Mouse (Mus musculus) midbrain, embryonic 14.5 days (tissue): Measurements from ENCODE around the gene Bahcc1. TPM values are rescaled to one million over a fixed set of nuclear protein-coding genes. Genes with fewer than 3 reads are reported as not detected.

ENCODE experiments used
- ATAC-seq: fragments of 200-750 bp; cut with Nextera tagmentation; 2 replicates; pipeline ENCODE4 v1.8.0; 2017; ENCODE audit warnings: moderate number of reproducible peaks, moderate library complexity; ENCODE audit not compliant: low FRiP score, low TSS enrichment
- DNase-seq: peaks from one replicate; pipeline ENCODE4 v3.0.0-alpha.2; 2015
- H3K27ac ChIP-seq: fragments of 300-500 bp; sonication (generic); replicated peaks from 2 replicates; pipeline ENCODE4 v1.5.1; 2014; ENCODE audit warnings: mild to moderate bottlenecking, low read depth, low read length, moderate library complexity
- H3K27me3 ChIP-seq: fragments of 300-500 bp; sonication (generic); 2 replicates; pipeline ENCODE4 v1.6.1; 2014; ENCODE audit warnings: low read length, control low read depth, mixed read lengths; ENCODE audit not compliant: control insufficient read depth, insufficient read depth
- H3K36me3 ChIP-seq: fragments of 300-500 bp; sonication (generic); 2 replicates; pipeline ENCODE4 v1.6.1; 2014; ENCODE audit warnings: low read length, control low read depth; ENCODE audit not compliant: control insufficient read depth, insufficient read depth
- H3K4me1 ChIP-seq: fragments of 300-500 bp; sonication (generic); 2 replicates; pipeline ENCODE4 v1.6.1; 2014; ENCODE audit warnings: mild to moderate bottlenecking, antibody characterized with exemption, low read length, control low read depth; ENCODE audit not compliant: control insufficient read depth, insufficient read depth
- H3K4me2 ChIP-seq: fragments of 300-500 bp; sonication (generic); 2 replicates; pipeline ENCODE4 v1.6.1; 2014; ENCODE audit warnings: mild to moderate bottlenecking, low read length, moderate library complexity
- H3K4me3 ChIP-seq: fragments of 300-500 bp; sonication (generic); replicated peaks from 2 replicates; pipeline ENCODE4 v1.5.1; 2014; ENCODE audit warnings: low read depth, low read length
- H3K9ac ChIP-seq: fragments of 300-500 bp; sonication (generic); replicated peaks from 2 replicates; pipeline ENCODE4 v1.6.1; 2014; ENCODE audit warnings: mild to moderate bottlenecking, low read length, moderate library complexity
- H3K9me3 ChIP-seq: fragments of 300-500 bp; sonication (generic); 2 replicates; pipeline ENCODE4 v1.6.1; 2016; ENCODE audit warnings: low read length, control low read depth, mixed read lengths; ENCODE audit not compliant: control insufficient read depth
- WGBS: fragments of 180-500 bp; shearing (Covaris S2); extraction: QIAGEN DNeasy Blood & Tissue Kit; methylation state at CpG from one replicate; pipeline ENCODE4 v1.1.7; 2014; 5-methylcytosine and 5-hydroxymethylcytosine counted together
- polyA plus RNA-seq: library from polyadenylated mRNA; unstranded; fragments of >200 nt; fragmentation: Nextera tagmentation; extraction: Ambion mirVana; gene quantifications from 2 replicates; pipeline ENCODE4 v1.2.1, GENCODE M21; 2014

The Bahcc1 gene
- polyA plus RNA-seq, 1 experiment from 2014 or later = 25.9 TPM

GRCm38 (mm10) chr11:120279335-120279734 lies 46.6 kb downstream of the Bahcc1 start:
- H3K4me2 ChIP-seq = no peak overlapping the region
- 86% methylated on average over 11 of the region's 11 CpGs for WGBS
- H3K4me3 ChIP-seq = no peak overlapping the region
- no peaks in the 10 kb centered on the region for H3K27me3 ChIP-seq
- no peak for ATAC-seq
- H3K9me3 ChIP-seq = no peaks in the 10 kb centered on the region
- peaks cover 97% of the 10 kb centered on the region for H3K36me3 ChIP-seq
- H3K27ac ChIP-seq = peak overlapping the region; percentile 78; the same call in 1 of the 2 replicates
- no peak overlapping the region; the same call in 1 of the 2 replicates for H3K9ac ChIP-seq
- peaks cover 18% of the 10 kb centered on the region for H3K4me1 ChIP-seq
- DNase-seq = no peak

- Histone ChIP-seq H3K27ac (peak overlapping the region; percentile 78), H3K4me2 (peak overlapping the region; percentile 15), H3K4me3 (0 out of 2 replicates have a peak overlapping the region, but pooled peaks have one; percentile 1), H3K4me1 (peaks cover 18% of the 10 kb centered on the region), H3K36me3 (peaks cover 97% of the 10 kb centered on the region), H3K9ac (no peak overlapping the region; the same call in 1 of the 2 replicates), H3K27me3 (no peaks in the 10 kb centered on the region), H3K9me3 (no peaks in the 10 kb centered on the region)
- DNase-seq = peak; percentile 86
- WGBS = 7% methylated on average over 25 of the region's 25 CpGs
- ATAC-seq = peak; percentile 84
Observed at GRCm38 (mm10) chr11:120280281-120280773, 47.6 kb downstream of the Bahcc1 start.

GRCm38 (mm10) chr11:120280774-120281173 lies 48.0 kb downstream of the Bahcc1 start:
- Histone ChIP-seq H3K4me1 (peaks cover 18% of the 10 kb centered on the region), H3K9me3 (no peaks in the 10 kb centered on the region), H3K9ac (no peak overlapping the region), H3K27me3 (no peaks in the 10 kb centered on the region), H3K36me3 (peaks cover 97% of the 10 kb centered on the region), H3K27ac (peak overlapping the region; percentile 78), H3K4me2 (no peak overlapping the region), H3K4me3 (no peak overlapping the region)
- WGBS = 35% methylated on average over 7 of the region's 7 CpGs
- ATAC-seq (0 out of 2 replicates have a peak, but pooled peaks have one; percentile 10), DNase-seq (no peak)

- Histone ChIP-seq H3K27ac (peak overlapping the region; percentile 78), H3K9ac (no peak overlapping the region)
- WGBS = 90% methylated on average over 3 of the region's 3 CpGs
Observed at GRCm38 (mm10) chr11:120281197-120281596, 48.5 kb downstream of the Bahcc1 start.

GRCm38 (mm10) chr11:120283542-120283941 lies 50.8 kb downstream of the Bahcc1 start:
- H3K27me3 ChIP-seq = no peaks in the 10 kb centered on the region
- ATAC-seq (no peak), DNase-seq (no peak)
- peaks cover 18% of the 10 kb centered on the region for H3K4me1 ChIP-seq
- no peak overlapping the region for H3K27ac ChIP-seq
- 92% methylated on average over 5 of the region's 5 CpGs for WGBS
- peaks cover 97% of the 10 kb centered on the region for H3K36me3 ChIP-seq
- no peak overlapping the region for H3K4me3 ChIP-seq
- no peak overlapping the region for H3K9ac ChIP-seq
- no peak overlapping the region for H3K4me2 ChIP-seq
- no peaks in the 10 kb centered on the region for H3K9me3 ChIP-seq

More at GRCm38 (mm10) chr11:120281197-120281596, 48.5 kb downstream of the Bahcc1 start:
- Histone ChIP-seq H3K4me2 (no peak overlapping the region), H3K36me3 (peaks cover 97% of the 10 kb centered on the region), H3K9me3 (no peaks in the 10 kb centered on the region), H3K27me3 (no peaks in the 10 kb centered on the region), H3K4me1 (peaks cover 18% of the 10 kb centered on the region), H3K4me3 (no peak overlapping the region)
- ATAC-seq = no peak
- DNase-seq = no peak

GRCm38 (mm10) chr11:120289644-120290043 lies 56.9 kb downstream of the Bahcc1 start:
- peaks cover 66% of the 10 kb centered on the region for H3K36me3 ChIP-seq
- WGBS = 94% methylated on average over 17 of the region's 17 CpGs
- H3K9me3 ChIP-seq = no peaks in the 10 kb centered on the region

GRCm38 (mm10) chr11:120290266-120290665 lies 57.5 kb downstream of the Bahcc1 start:
- H3K36me3 ChIP-seq = peaks cover 60% of the 10 kb centered on the region
- H3K27ac ChIP-seq = no peak overlapping the region
- H3K27me3 ChIP-seq = no peaks in the 10 kb centered on the region
- ATAC-seq = no peak
- WGBS = 94% methylated on average over 14 of the region's 14 CpGs
- H3K9me3 ChIP-seq = no peaks in the 10 kb centered on the region
- DNase-seq = no peak
- no peak overlapping the region for H3K4me3 ChIP-seq
- H3K9ac ChIP-seq = no peak overlapping the region
- H3K4me1 ChIP-seq = peaks cover 22% of the 10 kb centered on the region
- H3K4me2 ChIP-seq = no peak overlapping the region

More at GRCm38 (mm10) chr11:120289644-120290043, 56.9 kb downstream of the Bahcc1 start:
- no peak overlapping the region for H3K9ac ChIP-seq
- H3K27ac ChIP-seq = no peak overlapping the region
- no peaks in the 10 kb centered on the region for H3K27me3 ChIP-seq
- ATAC-seq = no peak
- no peak overlapping the region for H3K4me3 ChIP-seq
- peaks cover 16% of the 10 kb centered on the region; the same call in 1 of the 2 replicates for H3K4me1 ChIP-seq
- H3K4me2 ChIP-seq = no peak overlapping the region
- no peak for DNase-seq

- 78% methylated on average over 1 of the region's 1 CpGs for WGBS
Observed at GRCm38 (mm10) chr11:120293714-120294113, 61.0 kb downstream of the Bahcc1 start.

More at GRCm38 (mm10) chr11:120293714-120294113, 61.0 kb downstream of the Bahcc1 start:
- Histone ChIP-seq H3K9me3 (no peaks in the 10 kb centered on the region), H3K9ac (no peak overlapping the region), H3K4me3 (no peak overlapping the region), H3K36me3 (peaks cover 25% of the 10 kb centered on the region), H3K4me1 (peaks cover 37% of the 10 kb centered on the region), H3K27ac (no peak overlapping the region), H3K27me3 (no peaks in the 10 kb centered on the region), H3K4me2 (no peak overlapping the region)
- no peak for DNase-seq
- no peak for ATAC-seq
